Mouse (Mus musculus) left cerebral cortex, postnatal 36 days (tissue): ENCODE results near the gene Elf3. TPM values are rescaled to one million over a fixed set of nuclear protein-coding genes. Genes with fewer than 3 reads are reported as not detected.

Source experiments
- total RNA-seq, 2 experiments: library from RNA; stranded (reverse); gene quantifications; 2 replicates each; pipeline ENCODE4 v1.2.3; 2021

Elf3 gene
- total RNA-seq, 2 experiments from 2014 or later = not detected

Other genes with a start within 250 kb of the Elf3 start
- gene Lgr6, start 153.3 kb downstream of the Elf3 start, total RNA-seq = 1 to 10 TPM; 1.6 to 1.7 TPM
- under 1 TPM; 0.35 to 0.59 TPM for gene Ptpn7, start 125.9 kb downstream of the Elf3 start, total RNA-seq
- gene Arl8a, start 111.7 kb downstream of the Elf3 start, total RNA-seq = 100 to 1,000 TPM; 252 to 292 TPM
- gene Gpr37l1, start 90.9 kb downstream of the Elf3 start, total RNA-seq = 100 to 1,000 TPM; 173 to 208 TPM
- gene Rnpep, start 25.5 kb upstream of the Elf3 start, total RNA-seq = 10 to 100 TPM; 48.2 to 64.4 TPM
- 100 to 1,000 TPM; 148 to 171 TPM for gene Timm17a, start 55.2 kb upstream of the Elf3 start, total RNA-seq
- gene Lmod1, start 66.2 kb upstream of the Elf3 start, total RNA-seq = under 1 TPM; 0.59 to 0.95 TPM
- gene Shisa4, start 116.7 kb upstream of the Elf3 start, total RNA-seq = 100 to 1,000 TPM; 170 to 221 TPM
- 100 to 1,000 TPM; 167 to 173 TPM for gene Ipo9, start 171.9 kb upstream of the Elf3 start, total RNA-seq